Mouse (Mus musculus): ENCODE measurements around the gene Zfp746.
"Not testable (repeated sequence)": the region's sequence is repeated elsewhere in the genome, so short reads cannot be mapped to it uniquely, and the experiment has no call there.

Gene Zfp746

GRCm38 (mm10) chr6:48086471-48086878, at the start of gene Zfp746:
Gene Zfp746 (minus strand): TSS chr6:48086593.
- in situ Hi-C loops (cut with MboI, MseI), result loop anchor here (25.0 kb wide), 1 partner anchor 676 kb away; the partner anchor contains the start of gene Gimap3

DNA sequence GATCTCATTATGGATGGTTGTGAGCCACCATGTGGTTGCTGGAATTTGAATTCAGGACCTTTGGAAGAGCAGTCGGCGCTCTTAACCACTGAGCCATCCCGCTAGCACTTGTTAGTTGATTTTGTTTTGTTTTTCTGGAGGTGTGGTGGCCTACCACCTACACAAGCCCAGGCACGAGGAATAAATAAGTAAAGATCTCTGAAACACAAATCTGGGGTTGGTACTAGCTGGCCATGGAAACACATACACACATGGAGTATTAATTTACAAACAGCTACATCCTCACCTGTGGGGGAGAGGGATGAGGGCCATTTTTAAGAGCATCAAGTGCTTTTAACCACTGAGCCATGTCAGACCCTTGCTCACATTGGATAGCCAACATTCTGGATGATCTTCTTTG, 34.7 kb upstream of the Zfp746 start:
- in situ Hi-C loops (cut with MboI, MseI), result not testable (repeated sequence)

DNA sequence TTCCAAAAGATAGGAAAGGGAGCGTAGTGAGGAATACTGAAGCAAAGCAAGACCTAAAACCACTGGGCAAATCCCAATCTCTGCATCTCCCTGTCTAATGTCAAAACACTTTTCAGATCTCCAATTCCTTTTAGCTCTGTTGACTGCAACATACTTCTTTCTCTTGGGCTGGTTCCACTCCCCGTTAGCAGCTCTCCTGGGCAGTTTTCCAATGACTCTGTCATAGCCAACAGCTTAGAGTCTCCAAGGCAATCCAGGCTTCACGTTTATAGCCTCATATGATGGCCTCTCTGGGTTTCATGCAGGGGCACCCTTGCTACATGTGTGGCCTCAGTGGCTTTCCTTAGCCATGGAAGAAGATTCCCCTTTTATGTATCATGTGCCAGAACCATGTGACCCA, 29.6 kb upstream of the Zfp746 start:
- in situ Hi-C loops (cut with MboI, MseI), result no loop called here

GRCm38 (mm10) chr6:48086957-48087715, 743 bp upstream of the Zfp746 start:
- in situ Hi-C loops (cut with MboI, MseI), result loop anchor here (25.0 kb wide), 1 partner anchor 675 kb away; the partner anchor contains the start of gene Gimap3

DNA sequence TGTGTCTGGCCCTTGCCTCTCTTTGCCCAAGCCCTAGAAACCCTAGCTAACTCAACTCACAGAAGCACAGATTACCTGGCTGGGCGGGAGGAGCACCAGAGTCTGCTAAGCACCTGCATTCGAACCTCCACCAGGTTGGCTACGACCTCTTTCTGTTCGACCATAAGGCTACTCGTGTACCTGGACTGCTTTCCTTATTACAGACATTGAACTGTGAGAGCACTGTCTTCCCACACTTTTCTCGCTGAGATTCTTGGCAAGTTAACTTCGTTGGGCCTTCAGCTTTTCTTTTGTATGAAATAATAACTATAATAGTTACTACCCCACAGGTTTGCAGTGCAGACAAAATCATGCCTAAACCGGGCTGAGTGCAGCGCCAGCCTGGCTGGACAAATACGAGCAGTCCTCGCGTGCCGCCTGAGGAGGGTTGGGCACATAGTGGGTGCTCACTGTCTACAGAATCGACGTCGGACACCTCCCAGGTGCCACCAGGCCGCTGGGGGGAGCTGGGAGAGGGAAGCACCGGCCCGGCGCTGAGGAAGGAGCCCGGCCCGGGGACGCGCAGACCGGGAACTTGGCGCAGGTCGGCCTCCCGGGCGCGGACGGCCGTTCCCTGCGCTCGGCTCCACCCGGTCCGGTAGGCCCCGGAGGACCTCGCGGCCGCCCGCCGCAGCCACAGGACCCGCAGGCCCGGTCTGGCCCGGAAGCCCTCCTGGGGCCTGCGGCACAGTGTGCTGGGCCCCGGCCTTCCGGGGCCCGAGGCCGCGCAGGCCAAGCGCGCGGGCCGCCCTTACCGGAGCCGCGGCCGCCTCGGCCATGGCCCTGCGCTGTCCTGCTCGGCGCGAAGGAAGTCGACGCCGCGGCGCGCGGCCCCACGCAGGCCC, 630 bp downstream of the Zfp746 start:
- in situ Hi-C loops (cut with MboI, MseI), result loop anchor here (25.0 kb wide), 1 partner anchor 677 kb away; the partner anchor contains the start of gene Gimap3

DNA sequence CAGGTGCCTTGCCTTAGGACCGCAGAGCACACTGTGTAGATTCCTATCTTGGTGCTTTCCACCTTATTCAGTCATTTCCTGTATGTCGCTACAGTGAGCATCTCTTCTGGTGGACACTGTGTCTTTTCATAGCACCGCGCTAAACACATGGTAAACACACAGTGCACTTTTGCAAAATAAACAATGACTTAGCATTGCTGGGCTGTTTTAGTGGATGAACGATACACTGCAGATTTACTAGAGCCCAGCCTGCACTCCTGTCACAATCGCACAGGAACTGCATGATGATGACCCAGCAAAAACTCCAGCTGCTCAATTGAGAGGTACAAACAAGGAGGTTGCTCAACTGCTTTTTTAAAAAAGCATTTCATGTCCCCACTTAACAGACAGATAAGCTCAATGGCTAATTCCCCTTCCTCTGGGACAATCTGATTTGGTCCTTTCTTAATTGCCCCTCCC, 2.6 kb downstream of the Zfp746 start:
- in situ Hi-C loops (cut with MboI, MseI), result loop anchor here (25.0 kb wide), 1 partner anchor 679 kb away; the partner anchor contains the start of gene Gimap3

- in situ Hi-C loops (cut with MboI, MseI), result loop anchor here (25.0 kb wide), 1 partner anchor 680 kb away; the partner anchor contains the start of gene Gimap3
Measured at GRCm38 (mm10) chr6:48081952-48082351, 4.4 kb downstream of the Zfp746 start.

GRCm38 (mm10) chr6:48081021-48081420, 5.4 kb downstream of the Zfp746 start:
- in situ Hi-C loops (cut with MboI, MseI), result loop anchor here (25.0 kb wide), 1 partner anchor 681 kb away; the partner anchor contains the start of gene Gimap3

GRCm38 (mm10) chr6:48073316-48073715, 13.1 kb downstream of the Zfp746 start:
- in situ Hi-C loops (cut with MboI, MseI), result no loop called here

GRCm38 (mm10) chr6:48067492-48067891, 18.9 kb downstream of the Zfp746 start:
- in situ Hi-C loops (cut with MboI, MseI), result no loop called here

DNA sequence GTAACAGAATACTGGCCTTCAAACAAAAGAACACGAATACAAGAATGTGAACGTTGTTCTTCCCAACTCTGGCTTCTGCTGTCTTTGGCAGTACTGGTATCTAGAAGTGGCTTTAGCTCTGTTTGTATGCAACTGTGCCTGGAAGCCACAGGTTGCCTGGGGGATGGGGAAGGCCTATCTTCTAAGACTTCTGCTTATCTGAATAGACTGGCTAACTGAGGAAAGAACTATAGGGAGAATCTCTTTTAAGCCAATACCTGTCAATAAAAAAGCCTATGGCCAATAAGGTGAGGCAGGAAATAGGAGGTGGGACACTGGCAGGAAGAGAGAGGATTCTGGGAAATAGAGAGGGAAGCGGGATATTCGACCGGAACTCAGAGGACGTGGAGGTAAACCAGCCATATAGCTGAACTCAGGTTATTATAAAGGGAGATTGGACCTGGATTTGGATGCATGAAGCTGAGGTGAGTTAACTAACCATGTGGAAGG, 20.8 kb downstream of the Zfp746 start:
- in situ Hi-C loops (cut with MboI, MseI), result no loop called here

DNA sequence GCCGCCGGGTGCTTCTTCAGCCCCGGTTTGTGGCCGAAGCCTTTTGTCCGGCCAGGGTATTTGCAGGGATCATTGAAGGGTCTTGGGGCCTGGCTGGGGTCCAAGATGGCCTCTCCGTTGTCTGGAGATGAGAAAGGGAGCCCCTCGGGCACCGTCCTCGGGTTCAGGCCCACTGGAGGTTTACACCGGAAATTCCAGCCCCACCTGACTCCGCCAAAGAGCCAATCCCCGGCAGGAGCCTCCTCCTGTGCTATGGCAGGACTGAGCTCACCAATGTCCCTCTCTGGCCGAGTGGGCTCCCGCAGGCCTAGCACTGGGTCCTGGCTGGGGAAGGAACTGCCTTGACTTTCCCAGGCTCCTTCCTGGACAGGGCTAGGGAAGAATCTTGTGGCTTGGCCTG, 21.9 kb downstream of the Zfp746 start:
- in situ Hi-C loops (cut with MboI, MseI), result no loop called here

DNA sequence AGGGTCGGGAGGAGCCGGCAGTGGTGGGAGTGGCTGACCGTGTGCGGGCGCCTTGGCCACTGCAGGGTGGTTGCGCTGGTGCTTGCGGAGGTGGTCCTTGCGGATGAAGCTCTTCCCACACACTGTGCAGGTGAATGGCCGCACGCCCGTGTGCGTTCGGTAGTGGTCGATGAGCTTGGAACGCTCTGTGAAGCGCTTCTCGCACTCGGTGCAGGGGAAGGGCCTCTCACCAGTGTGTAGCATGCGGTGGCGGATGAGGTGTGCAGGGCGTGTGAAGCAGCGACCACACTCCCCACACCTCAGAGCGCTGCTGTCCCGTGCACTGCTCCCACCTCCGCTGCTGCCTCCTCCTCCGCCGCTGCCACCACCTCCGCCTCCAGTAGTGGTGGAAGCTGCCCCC, 22.5 kb downstream of the Zfp746 start:
- in situ Hi-C loops (cut with MboI, MseI), result no loop called here

- in situ Hi-C loops (cut with MboI, MseI), result no loop called here
Measured at GRCm38 (mm10) chr6:48060895-48061294, 25.5 kb downstream of the Zfp746 start.

DNA sequence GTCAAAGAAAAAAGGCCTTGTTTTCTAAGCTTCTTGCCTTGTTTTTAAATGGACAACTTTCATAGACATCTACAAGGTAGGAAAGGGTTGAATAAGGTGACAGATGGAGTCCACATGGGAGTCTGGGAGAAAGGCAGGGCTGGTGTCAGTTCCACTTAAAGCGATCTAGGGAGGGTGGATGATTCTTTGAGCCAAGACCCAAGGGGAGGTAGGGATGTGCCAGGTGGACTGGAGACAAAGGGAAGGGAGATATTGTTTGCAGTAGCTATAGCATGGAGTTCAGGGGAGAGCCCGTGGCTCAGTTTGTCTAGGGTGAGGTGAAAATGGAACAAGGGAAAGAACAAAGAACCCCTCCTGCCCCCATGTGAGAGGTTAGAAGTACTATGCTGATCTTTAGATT, 26.0 kb downstream of the Zfp746 start:
- in situ Hi-C loops (cut with MboI, MseI), result no loop called here

- in situ Hi-C loops (cut with MboI, MseI), result no loop called here
Measured at GRCm38 (mm10) chr6:48052136-48052535, 34.3 kb downstream of the Zfp746 start.

DNA sequence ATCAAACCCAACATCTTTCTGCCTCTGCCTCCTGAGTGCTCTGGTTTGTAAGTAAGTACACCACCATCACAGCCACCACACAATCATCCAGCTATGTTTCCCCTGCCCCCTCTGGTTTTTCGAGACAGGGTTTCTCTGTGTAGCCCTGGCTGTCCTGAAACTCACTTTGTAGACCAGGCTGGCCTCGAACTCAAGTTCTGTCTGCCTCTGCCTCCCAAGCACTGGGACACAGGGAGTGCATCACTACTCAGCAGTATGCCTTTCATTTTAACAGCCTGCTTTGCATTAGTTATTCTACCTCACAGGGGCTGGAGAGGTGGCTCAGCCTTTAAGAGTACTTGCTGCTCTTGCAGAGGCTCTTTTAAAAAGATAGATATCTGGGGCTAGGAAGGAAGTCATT, 34.7 kb downstream of the Zfp746 start:
- in situ Hi-C loops (cut with MboI, MseI), result no loop called here

DNA sequence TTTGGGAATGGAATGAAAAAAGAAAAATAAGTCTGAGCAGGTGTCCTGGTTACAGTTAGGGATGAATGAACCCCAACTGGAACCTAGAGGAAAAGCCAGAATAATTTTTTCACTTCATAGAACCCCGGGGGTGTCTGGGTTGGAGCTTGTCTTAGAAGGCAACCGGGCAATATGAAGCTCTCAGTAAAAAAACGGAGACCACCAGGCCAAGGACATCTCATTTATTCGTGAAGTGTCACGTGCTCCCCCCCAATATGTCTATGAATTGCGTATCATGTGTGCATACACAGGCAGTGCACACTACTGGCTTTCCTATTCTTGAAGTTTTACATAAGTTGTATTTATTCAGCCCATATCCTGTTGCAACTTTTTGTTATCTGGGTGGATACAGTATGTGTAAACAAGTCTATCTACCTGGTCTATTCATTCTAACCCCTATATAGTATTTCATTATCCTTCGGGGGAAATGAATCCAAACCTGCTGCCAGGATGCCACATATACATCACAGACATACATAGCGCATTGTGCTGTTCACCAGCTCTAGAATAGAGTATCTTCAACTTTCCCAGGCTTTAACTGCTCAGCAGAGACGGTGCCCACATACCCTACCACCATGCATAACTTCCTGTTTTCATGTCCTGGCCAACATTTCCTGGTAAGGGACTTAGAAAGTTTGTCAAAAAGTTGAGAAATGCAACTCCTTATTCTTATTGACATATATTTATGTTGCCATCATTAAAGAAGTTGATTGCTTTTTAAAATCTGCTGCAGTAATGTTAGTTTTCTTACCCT, 36.9 kb downstream of the Zfp746 start:
- in situ Hi-C loops (cut with MboI, MseI), result no loop called here

GRCm38 (mm10) chr6:48048426-48049272, 37.7 kb downstream of the Zfp746 start, which contains the start of gene Zfp777:
Gene Zfp777 (minus strand): TSS chr6:48048911.
- in situ Hi-C loops (cut with MboI, MseI), result no loop called here

Data from regulatory T cell (primary cell).